Mouse (Mus musculus): Measurements from ENCODE around the gene Cidec. TPM values are rescaled to one million over a fixed set of nuclear protein-coding genes. Genes with fewer than 3 reads are reported as not detected.
A peak's percentile ranks its signal among the peaks of the same experiment; 100 is the strongest.

The Cidec gene
- polyA plus RNA-seq, 1 experiment = not detected

GRCm38 (mm10) chr6:113379246-113379645 is 56.3 kb downstream of the Cidec start:
- Histone ChIP-seq H3K9me3 (no peaks in the 10 kb centered on the region), H3K36me3 (replicated peaks; ENCODE audit: low read length) (peaks cover 70% of the 10 kb centered on the region), H3K4me1 (peaks cover 66% of the 10 kb centered on the region)

GRCm38 (mm10) chr6:113377496-113378385 is 57.8 kb downstream of the Cidec start, which contains the start of the genes Tada3 and Arpc4:
Gene Tada3, minus strand, starts transcription at chr6:113377883.
Gene Arpc4, plus strand, starts transcription at chr6:113378115.
- H3K4me1 ChIP-seq = peaks cover 73% of the 10 kb centered on the region

More at GRCm38 (mm10) chr6:113379246-113379645, 56.3 kb downstream of the Cidec start:
- no peaks in the 10 kb centered on the region for H3K27me3 ChIP-seq (replicated peaks)
- TF ChIP-seq GATA1 (IDR thresholded peaks at IDR 0.05; ENCODE audit: borderline replicate concordance, low read length) = no peak
- H3K4me3 ChIP-seq (replicated peaks) = peak overlapping the region; percentile 96

GRCm38 (mm10) chr6:113377172-113377495 is 58.4 kb downstream of the Cidec start:
- Histone ChIP-seq H3K9me3 (no peaks in the 10 kb centered on the region), H3K4me3 (replicated peaks) (peak overlapping the region; percentile 96), H3K27me3 (replicated peaks) (no peaks in the 10 kb centered on the region), H3K36me3 (replicated peaks; ENCODE audit: low read length) (peaks cover 70% of the 10 kb centered on the region), H3K4me1 (peaks cover 78% of the 10 kb centered on the region)
- TF ChIP-seq FLI1 (IDR thresholded peaks at IDR 0.05; ENCODE audit: low read length) (no peak), GATA1 (IDR thresholded peaks at IDR 0.05; ENCODE audit: borderline replicate concordance, low read length) (no peak)

More at GRCm38 (mm10) chr6:113377496-113378385, 57.8 kb downstream of the Cidec start, which contains the start of the genes Tada3 and Arpc4:
- H3K4me3 ChIP-seq (replicated peaks) = peak within 1 kb of the TSS; percentile 96
- H3K27me3 ChIP-seq (replicated peaks) = no peaks in the 10 kb centered on the region
- H3K36me3 ChIP-seq (replicated peaks; ENCODE audit: low read length) = peaks cover 70% of the 10 kb centered on the region
- TF ChIP-seq GATA1 (IDR thresholded peaks at IDR 0.05; ENCODE audit: borderline replicate concordance, low read length) (peak; percentile 60; the same call in 1 of the 3 replicates), FLI1 (IDR thresholded peaks at IDR 0.05; ENCODE audit: low read length) (peak; percentile 83)
- no peaks in the 10 kb centered on the region for H3K9me3 ChIP-seq

Other genes with a start within 250 kb of the Cidec start
- gene Lhfpl4, start 240.4 kb downstream of the Cidec start, polyA plus RNA-seq (2012; ENCODE audit: insufficient read depth, low replicate concordance) = not detected in 2 replicates
- gene Mtmr14, start 197.9 kb downstream of the Cidec start, polyA plus RNA-seq (2012; ENCODE audit: insufficient read depth, low replicate concordance) = 479 and 605 TPM in 2 replicates
- gene Cpne9, start 153.5 kb downstream of the Cidec start, polyA plus RNA-seq (2012; ENCODE audit: insufficient read depth, low replicate concordance) = 0.43 and 2.3 TPM in 2 replicates
- gene Brpf1, start 128.6 kb downstream of the Cidec start, polyA plus RNA-seq (2012; ENCODE audit: insufficient read depth, low replicate concordance) = 10.2 and 16.6 TPM in 2 replicates
- 13.9 and 21.9 TPM in 2 replicates for gene Ogg1, start 108.8 kb downstream of the Cidec start, polyA plus RNA-seq (2012; ENCODE audit: insufficient read depth, low replicate concordance)
- gene Camk1, start 91.8 kb downstream of the Cidec start, polyA plus RNA-seq (2012; ENCODE audit: insufficient read depth, low replicate concordance) = 20.3 and 31.4 TPM in 2 replicates
- 34.8 and 158 TPM in 2 replicates for gene Tada3, start 57.9 kb downstream of the Cidec start, polyA plus RNA-seq (2012; ENCODE audit: insufficient read depth, low replicate concordance)
- 689 and 1,078 TPM in 2 replicates for gene Arpc4, start 57.6 kb downstream of the Cidec start, polyA plus RNA-seq (2012; ENCODE audit: insufficient read depth, low replicate concordance)
- gene Ttll3, start 46.5 kb downstream of the Cidec start, polyA plus RNA-seq (2012; ENCODE audit: insufficient read depth, low replicate concordance) = 28.0 and 63.9 TPM in 2 replicates
- 76.2 and 91.3 TPM in 2 replicates for gene Rpusd3, start 16.4 kb downstream of the Cidec start, polyA plus RNA-seq (2012; ENCODE audit: insufficient read depth, low replicate concordance)
- gene Jagn1, start 6.8 kb upstream of the Cidec start, polyA plus RNA-seq (2012; ENCODE audit: insufficient read depth, low replicate concordance) = 1.5 and 10.3 TPM in 2 replicates
- 1.0 TPM in 1 of 2 replicates, not detected in the other for gene Il17re, start 22.7 kb upstream of the Cidec start, polyA plus RNA-seq (2012; ENCODE audit: insufficient read depth, low replicate concordance)
- 0.25 TPM in 1 of 2 replicates, not detected in the other for gene Il17rc, start 35.7 kb upstream of the Cidec start, polyA plus RNA-seq (2012; ENCODE audit: insufficient read depth, low replicate concordance)
- gene Creld1, start 47.5 kb upstream of the Cidec start, polyA plus RNA-seq (2012; ENCODE audit: insufficient read depth, low replicate concordance) = 157 and 220 TPM in 2 replicates
- 0.57 TPM in 1 of 2 replicates, not detected in the other for gene Prrt3, start 66.2 kb upstream of the Cidec start, polyA plus RNA-seq (2012; ENCODE audit: insufficient read depth, low replicate concordance)
- 28.9 and 48.3 TPM in 2 replicates for gene Emc3, start 95.9 kb upstream of the Cidec start, polyA plus RNA-seq (2012; ENCODE audit: insufficient read depth, low replicate concordance)
- gene Fancd2, start 95.9 kb upstream of the Cidec start, polyA plus RNA-seq (2012; ENCODE audit: insufficient read depth, low replicate concordance) = 0.08 and 6.4 TPM in 2 replicates
- gene Fancd2os, start 165.0 kb upstream of the Cidec start, polyA plus RNA-seq (2012; ENCODE audit: insufficient read depth, low replicate concordance) = not detected in 2 replicates
- 5.0 and 27.4 TPM in 2 replicates for gene Brk1, start 169.0 kb upstream of the Cidec start, polyA plus RNA-seq (2012; ENCODE audit: insufficient read depth, low replicate concordance)
- gene Vhl, start 188.2 kb upstream of the Cidec start, polyA plus RNA-seq (2012; ENCODE audit: insufficient read depth, low replicate concordance) = 2.8 and 7.5 TPM in 2 replicates
- gene Irak2, start 202.7 kb upstream of the Cidec start, polyA plus RNA-seq (2012; ENCODE audit: insufficient read depth, low replicate concordance) = 31.8 and 48.4 TPM in 2 replicates

Measured in megakaryocyte, embryonic 14.5 days (primary cell).